Mouse (Mus musculus) urinary bladder, postnatal 36 days (tissue): ENCODE measurements around the gene Gm1113.

Experiments used
- DNase-seq, 2 experiments: peaks; one replicate each; pipeline ENCODE4 v3.0.0; 2022; ENCODE audit warnings: low spot score in 2 of 2, mixed read lengths in 1 of 2

Gene Gm1113

DNA sequence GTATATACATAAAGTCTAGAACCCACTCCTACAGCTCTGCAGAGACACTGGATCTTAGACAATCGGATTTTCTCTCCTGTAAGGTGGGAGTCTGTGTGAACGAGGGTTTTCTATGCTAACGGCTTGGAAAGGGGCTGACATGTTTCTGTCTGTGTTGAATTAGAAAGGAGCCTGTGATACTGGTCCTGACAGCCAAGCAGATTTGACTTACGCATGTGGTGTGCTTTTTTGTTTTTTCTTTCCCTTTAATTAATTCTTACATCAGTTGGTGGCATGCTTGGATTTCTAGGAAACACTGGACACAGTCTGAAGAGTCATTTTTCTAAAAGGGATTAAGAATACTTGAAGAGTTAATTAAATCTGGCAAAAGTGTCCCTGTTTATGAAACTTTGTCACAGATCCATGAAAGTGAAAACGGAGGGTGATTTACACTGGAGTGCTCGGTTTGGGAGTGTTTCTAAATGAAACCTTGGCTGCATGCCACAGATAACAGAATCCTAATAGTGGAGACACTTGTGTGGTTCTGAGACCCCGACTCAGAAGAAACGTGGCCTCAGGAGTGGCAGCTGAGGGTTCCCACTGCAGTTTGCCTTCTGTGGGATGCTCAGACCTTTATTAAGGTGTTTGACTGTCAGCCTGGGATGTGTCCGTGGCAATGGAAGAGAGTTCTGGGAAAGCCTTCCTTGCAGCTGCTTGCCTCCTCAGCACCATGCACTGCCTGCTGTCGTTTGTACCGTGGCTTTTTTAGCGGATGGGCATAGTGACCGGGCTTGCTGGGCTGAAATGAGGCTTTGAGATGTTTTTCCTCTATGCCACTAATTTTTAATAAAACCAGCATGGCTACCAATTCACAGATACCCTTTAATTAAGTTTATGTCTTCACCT lies 35.8 kb downstream of the Gm1113 start:
- no peak for DNase-seq

GRCm38 (mm10) chr9:35479456-35479855 lies 38.6 kb downstream of the Gm1113 start:
- no peak for DNase-seq

DNA sequence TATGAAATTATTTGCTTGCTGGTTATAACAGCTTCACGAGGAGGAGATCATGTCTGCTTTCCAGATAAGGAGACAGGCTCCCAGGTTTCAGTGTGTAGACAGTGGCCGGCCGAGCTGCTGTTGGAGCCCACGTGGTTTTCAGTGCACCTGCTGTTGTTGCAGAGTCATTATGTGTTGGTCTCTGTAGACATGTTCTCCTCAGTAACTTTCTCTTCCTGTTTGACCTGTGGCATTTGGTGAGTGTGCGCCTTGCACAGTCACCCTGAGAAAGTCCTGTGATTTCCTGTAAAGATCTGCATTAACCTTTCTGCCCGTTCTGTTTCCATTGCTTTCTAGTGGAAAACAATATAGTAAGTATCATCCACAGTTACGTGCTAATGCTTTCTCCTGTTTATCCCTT lies 42.7 kb downstream of the Gm1113 start:
- DNase-seq, result no peak

- DNase-seq, result no peak
Measured at GRCm38 (mm10) chr9:35474104-35474724, 43.9 kb downstream of the Gm1113 start.

DNA sequence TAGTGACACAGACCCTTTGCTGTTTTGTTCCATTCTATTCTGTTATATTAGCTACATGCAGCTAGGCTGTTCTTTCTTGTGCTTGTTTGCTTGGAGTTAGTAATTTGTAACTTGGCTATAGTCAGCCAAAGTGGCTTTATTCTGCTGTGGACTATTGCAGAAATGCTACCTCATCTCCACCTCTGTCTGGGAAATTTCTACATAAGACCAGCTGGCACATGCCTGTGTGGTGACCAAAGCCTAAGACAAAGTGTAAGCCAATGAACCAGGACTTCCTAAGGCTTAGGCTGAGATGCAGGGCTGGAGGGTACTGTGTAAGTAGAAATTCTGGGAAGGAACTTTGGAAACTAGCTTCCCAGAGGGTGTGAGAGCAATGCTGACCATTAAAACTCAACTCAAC lies 49.2 kb downstream of the Gm1113 start:
- no peak for DNase-seq

- peak; percentile 47 to 71 for DNase-seq
Measured at GRCm38 (mm10) chr9:35467264-35467817, 50.7 kb downstream of the Gm1113 start.

- no peak for DNase-seq
Measured at GRCm38 (mm10) chr9:35459594-35459993, 58.5 kb downstream of the Gm1113 start.
